Mouse (Mus musculus) layer of hippocampus, adult 8-10 months (tissue): ENCODE measurements around the gene Znrf2. TPM values are rescaled to one million over a fixed set of nuclear protein-coding genes. Genes with fewer than 3 reads are reported as not detected.
"Not testable (repeated sequence)": the region's sequence is repeated elsewhere in the genome, so short reads cannot be mapped to it uniquely, and the experiment has no call there.

Experiments used
- DNase-seq, 2 experiments: peaks; one replicate each; pipeline ENCODE4 v3.0.0; 2022; ENCODE audit warnings: low spot score in 2 of 2
- total RNA-seq, 4 experiments: library from RNA; stranded (reverse); gene quantifications; 2 replicates each; pipeline ENCODE4 v1.2.4; 2022

Gene Znrf2
- total RNA-seq, 4 experiments from 2014 or later, result 20.1 to 33.5 (median 22.8) TPM

GRCm38 (mm10) chr6:54809531-54810313 lies 7.0 kb upstream of the Znrf2 start:
- peak in 1 of 2 experiments; percentile 40 for DNase-seq

- no peak for DNase-seq
Observed at GRCm38 (mm10) chr6:54810314-54810646, 6.4 kb upstream of the Znrf2 start.

- DNase-seq, result peak in 1 of 2 experiments; percentile 62
Observed at GRCm38 (mm10) chr6:54811546-54812250, 5.0 kb upstream of the Znrf2 start.

GRCm38 (mm10) chr6:54812276-54812675 lies 4.4 kb upstream of the Znrf2 start:
- DNase-seq, result no peak

- DNase-seq, result no peak
Observed at GRCm38 (mm10) chr6:54815428-54816130, 1.1 kb upstream of the Znrf2 start.

GRCm38 (mm10) chr6:54817266-54817767 lies 601 bp downstream of the Znrf2 start:
- DNase-seq, result peak in 1 of 2 experiments; percentile 25

- no peak for DNase-seq
Observed at GRCm38 (mm10) chr6:54818389-54818788, 1.7 kb downstream of the Znrf2 start.

- no peak for DNase-seq
Observed at GRCm38 (mm10) chr6:54819272-54819671, 2.6 kb downstream of the Znrf2 start.

GRCm38 (mm10) chr6:54819746-54820145 lies 3.0 kb downstream of the Znrf2 start:
- DNase-seq, result no peak

- no peak for DNase-seq
Observed at GRCm38 (mm10) chr6:54822348-54822747, 5.6 kb downstream of the Znrf2 start.

GRCm38 (mm10) chr6:54824561-54824960 lies 7.8 kb downstream of the Znrf2 start:
- not testable (repeated sequence) for DNase-seq

- DNase-seq, result no peak
Observed at GRCm38 (mm10) chr6:54827481-54827880, 10.8 kb downstream of the Znrf2 start.

GRCm38 (mm10) chr6:54828274-54828673 lies 11.6 kb downstream of the Znrf2 start:
- DNase-seq, result no peak

GRCm38 (mm10) chr6:54830048-54830772 lies 13.5 kb downstream of the Znrf2 start:
- DNase-seq, result no peak

GRCm38 (mm10) chr6:54831069-54831720 lies 14.5 kb downstream of the Znrf2 start:
- no peak for DNase-seq

GRCm38 (mm10) chr6:54833427-54833826 lies 16.7 kb downstream of the Znrf2 start:
- DNase-seq, result no peak

- no peak for DNase-seq
Observed at GRCm38 (mm10) chr6:54836666-54837065, 19.9 kb downstream of the Znrf2 start.

GRCm38 (mm10) chr6:54841399-54841798 lies 24.7 kb downstream of the Znrf2 start:
- no peak for DNase-seq

- DNase-seq, result no peak
Observed at GRCm38 (mm10) chr6:54842041-54842440, 25.3 kb downstream of the Znrf2 start.

GRCm38 (mm10) chr6:54848546-54848945 lies 31.8 kb downstream of the Znrf2 start:
- no peak for DNase-seq
